In genomic region chr14:18261203-18261602, GRCm38 (mm10) we compare ENCODE assay signal across 14 mouse cellular contexts.
"Had no signal": no experiment of that assay in that cellular context is flagged by ENCODE, and none has a peak within 500 bp of the region (broad histone marks: within the 10 kb centered on the region; RNA-seq: fewer than 3 reads in every experiment).

No protein-coding gene starts in this region.

- H3K4me3 ChIP-seq: limb, embryonic 10.5 days; liver, embryonic 13.5 days; megakaryocyte, embryonic 14.5 days; midbrain, embryonic 13.5 days had no signal

- H3K9me3 ChIP-seq: limb, embryonic 10.5 days; liver, embryonic 13.5 days; megakaryocyte, embryonic 14.5 days; midbrain, embryonic 13.5 days had no signal

- H3K4me1 ChIP-seq: limb, embryonic 10.5 days; liver, embryonic 13.5 days; midbrain, embryonic 13.5 days had no signal

- DNase-seq: kidney, adult 11 months; kidney, adult 9 months; kidney, postnatal 36 days; liver, embryonic 13.5 days; lung, adult 2 months; lung, postnatal 10 days; right cerebral cortex, adult 18-20 months; thymus, adult 2 months; thymus, postnatal 36 days had no signal

- H3K27me3 ChIP-seq: liver, embryonic 13.5 days; megakaryocyte, embryonic 14.5 days; midbrain, embryonic 13.5 days had no signal

- ATAC-seq: midbrain, embryonic 13.5 days had no signal

- H3K27ac ChIP-seq: kidney, postnatal 0 days; limb, embryonic 10.5 days; liver, embryonic 13.5 days; macrophage; midbrain, embryonic 13.5 days had no signal

- H3K4me2 ChIP-seq: liver, embryonic 13.5 days; midbrain, embryonic 13.5 days had no signal

- H3K9ac ChIP-seq: liver, embryonic 13.5 days; midbrain, embryonic 13.5 days had no signal
